Mouse (Mus musculus) C2C12 (cell line): ENCODE data around the gene Fstl1. TPM values are rescaled to one million over a fixed set of nuclear protein-coding genes. Genes with fewer than 3 reads are reported as not detected.

Experiments
- H3K27me3 ChIP-seq: one replicate; pipeline ENCODE4 v1.6.1; 2011; ENCODE audit not compliant: control insufficient read depth, insufficient read depth, insufficient read length
- H3K36me3 ChIP-seq: one replicate; pipeline ENCODE4 v1.6.1; 2011; ENCODE audit not compliant: control insufficient read depth, insufficient read depth
- H3K4me3 ChIP-seq: one replicate; pipeline ENCODE4 v1.5.1; 2011; ENCODE audit warnings: mild to moderate bottlenecking, control low read depth; ENCODE audit not compliant: poor library complexity, insufficient read depth, severe bottlenecking
- H3K79me2 ChIP-seq: one replicate; pipeline ENCODE4 v1.6.1; 2011; ENCODE audit not compliant: control insufficient read depth, insufficient read depth
- H3K79me3 ChIP-seq: one replicate; pipeline ENCODE4 v1.6.1; 2011; ENCODE audit warnings: low read depth, control low read depth
- H3ac ChIP-seq: one replicate; pipeline ENCODE3; 2011; ENCODE audit warnings: low read depth; ENCODE audit not compliant: control insufficient read depth, insufficient read length
- CEBPB ChIP-seq: IDR thresholded peaks from one replicate; pipeline ENCODE4 v1.6.1; 2011; ENCODE audit warnings: low read depth, mild to moderate bottlenecking, control low read depth, moderate library complexity
- CTCF ChIP-seq: IDR thresholded peaks from one replicate; pipeline ENCODE4 v1.5.1; 2011; ENCODE audit not compliant: control insufficient read depth, insufficient read depth, insufficient read length
- FOSL1 ChIP-seq: IDR thresholded peaks from one replicate; pipeline ENCODE4 v1.8.0; 2011; ENCODE audit warnings: mild to moderate bottlenecking, low read length; ENCODE audit not compliant: poor library complexity, insufficient read depth, severe bottlenecking
- MAX ChIP-seq: IDR thresholded peaks from one replicate; pipeline ENCODE4 v1.6.1; 2011; ENCODE audit warnings: mild to moderate bottlenecking, control low read depth
- MYOD1 ChIP-seq: IDR thresholded peaks from one replicate; pipeline ENCODE4 v1.6.1; 2011; ENCODE audit warnings: low read depth; ENCODE audit not compliant: control insufficient read depth, insufficient read length
- MYOG ChIP-seq: IDR thresholded peaks from one replicate; pipeline ENCODE4 v1.6.1; 2011; ENCODE audit not compliant: control insufficient read depth, insufficient read length; ENCODE audit errors: extremely low read depth
- USF1 ChIP-seq: IDR thresholded peaks from one replicate; pipeline ENCODE4 v1.6.1; 2011; ENCODE audit warnings: low read depth, mild to moderate bottlenecking, control low read depth, moderate library complexity
- polyA plus RNA-seq: library from polyadenylated mRNA; unstranded; fragments of >200 nt; fragmentation: generic; extraction: Trizol; gene quantifications from one replicate; pipeline ENCODE4 v1.2.1, GENCODE M21; 2012; ENCODE audit warnings: missing spikeins

The Fstl1 gene
- polyA plus RNA-seq, 1 experiment, result 153 TPM

DNA sequence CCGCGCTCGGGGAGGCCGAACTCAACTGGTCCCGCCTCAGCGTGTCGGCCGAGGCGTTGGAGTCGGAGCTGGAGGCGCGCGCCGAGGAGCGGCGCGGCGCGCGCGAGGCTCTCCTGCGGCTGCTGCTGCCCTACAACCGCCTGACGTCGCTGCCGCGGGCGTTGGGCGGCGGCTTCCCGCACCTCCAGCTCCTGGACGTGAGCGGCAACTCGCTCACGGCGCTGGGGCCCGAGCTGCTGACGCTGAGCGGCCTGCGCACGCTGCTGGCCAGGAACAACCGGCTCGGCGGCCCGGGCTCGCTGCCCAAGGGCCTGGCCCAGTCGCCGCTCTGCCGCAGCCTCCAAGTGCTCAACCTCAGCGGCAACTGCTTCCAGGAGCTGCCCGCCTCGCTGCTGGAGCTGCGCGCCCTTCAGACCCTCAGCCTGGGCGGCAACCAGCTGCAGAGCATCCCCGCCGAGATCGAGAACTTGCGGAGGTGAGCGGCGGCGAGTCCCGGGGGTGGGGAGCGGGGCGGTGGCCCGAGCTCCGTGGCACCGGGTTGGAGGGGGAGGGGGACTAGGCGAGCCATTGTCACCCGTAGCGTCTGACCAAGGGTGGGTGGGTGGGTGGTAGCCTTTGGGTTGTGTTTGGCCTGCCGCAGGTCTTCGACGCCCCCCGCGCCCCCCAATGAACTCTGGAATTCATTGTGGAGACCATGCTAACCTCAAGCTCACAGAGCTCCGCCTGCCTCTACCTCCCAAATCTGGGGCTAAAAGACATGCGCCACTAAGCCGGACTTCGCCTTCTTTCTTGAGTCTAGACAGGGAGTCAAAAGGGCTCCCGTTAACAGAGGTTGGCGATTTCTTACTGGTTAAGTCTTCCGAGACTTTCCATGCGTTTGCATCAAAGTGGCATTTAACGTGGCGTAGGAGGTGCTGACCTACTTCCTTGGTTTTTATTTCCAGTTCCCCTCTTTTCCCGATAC is 92.1 kb downstream of the Fstl1 start:
- Histone ChIP-seq H3K36me3 (peaks cover 15% of the 10 kb centered on the region), H3K27me3 (no peaks in the 10 kb centered on the region), H3K4me3 (peak overlapping the region; percentile 73), H3K79me3 (peaks cover 48% of the 10 kb centered on the region), H3K79me2 (peaks cover 56% of the 10 kb centered on the region), H3ac (peak overlapping the region; percentile 90)
- TF ChIP-seq MAX (no peak), MYOD1 (no peak), FOSL1 (no peak), MYOG (no peak), CTCF (no peak), CEBPB (no peak), USF1 (no peak)

DNA sequence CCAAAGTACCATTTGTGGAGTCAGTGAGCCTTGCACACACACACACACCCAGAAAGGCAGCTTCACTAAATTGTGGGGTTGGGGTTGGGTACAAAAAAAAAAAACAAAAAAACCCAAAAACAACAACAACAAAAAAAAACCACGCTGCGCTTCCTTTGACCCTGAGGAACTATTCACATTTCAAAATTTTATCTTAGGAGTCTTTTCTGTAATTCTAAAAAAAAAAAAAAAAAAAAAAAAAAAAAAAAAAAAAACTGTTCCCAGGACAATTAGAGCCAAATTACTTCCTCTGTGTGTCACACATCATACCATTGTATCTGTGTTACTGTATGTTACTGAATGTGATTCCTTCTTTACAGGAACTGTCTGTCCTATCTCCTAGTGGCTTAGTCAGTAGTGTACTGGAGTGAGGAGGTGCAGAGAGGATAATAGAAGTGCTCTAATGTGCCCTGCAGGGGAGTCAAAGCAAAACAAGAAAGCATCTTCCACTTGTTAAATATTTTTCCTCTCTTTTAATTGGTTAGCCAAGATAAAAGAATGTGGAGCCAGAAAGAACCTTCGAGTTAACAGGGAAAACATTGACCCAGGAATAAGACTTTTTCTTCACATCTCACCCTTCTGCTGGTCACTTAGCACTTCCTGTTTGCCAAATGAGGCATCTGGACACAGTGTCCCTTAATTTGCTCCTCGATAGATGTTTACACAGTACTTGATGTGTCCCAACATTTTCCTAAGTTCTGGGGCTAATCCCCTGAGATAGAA is 93.0 kb downstream of the Fstl1 start:
- H3K27me3 ChIP-seq, result no peaks in the 10 kb centered on the region
- H3K79me2 ChIP-seq, result peaks cover 64% of the 10 kb centered on the region
- peak overlapping the region; percentile 90 for H3ac ChIP-seq
- peaks cover 57% of the 10 kb centered on the region for H3K79me3 ChIP-seq
- peak overlapping the region; percentile 73 for H3K4me3 ChIP-seq
- H3K36me3 ChIP-seq, result peaks cover 15% of the 10 kb centered on the region
- TF ChIP-seq CTCF, result no peak
- TF ChIP-seq MAX, result no peak
- no peak for TF ChIP-seq USF1
- TF ChIP-seq MYOG, result no peak
- no peak for TF ChIP-seq FOSL1
- TF ChIP-seq CEBPB, result no peak
- no peak for TF ChIP-seq MYOD1

DNA sequence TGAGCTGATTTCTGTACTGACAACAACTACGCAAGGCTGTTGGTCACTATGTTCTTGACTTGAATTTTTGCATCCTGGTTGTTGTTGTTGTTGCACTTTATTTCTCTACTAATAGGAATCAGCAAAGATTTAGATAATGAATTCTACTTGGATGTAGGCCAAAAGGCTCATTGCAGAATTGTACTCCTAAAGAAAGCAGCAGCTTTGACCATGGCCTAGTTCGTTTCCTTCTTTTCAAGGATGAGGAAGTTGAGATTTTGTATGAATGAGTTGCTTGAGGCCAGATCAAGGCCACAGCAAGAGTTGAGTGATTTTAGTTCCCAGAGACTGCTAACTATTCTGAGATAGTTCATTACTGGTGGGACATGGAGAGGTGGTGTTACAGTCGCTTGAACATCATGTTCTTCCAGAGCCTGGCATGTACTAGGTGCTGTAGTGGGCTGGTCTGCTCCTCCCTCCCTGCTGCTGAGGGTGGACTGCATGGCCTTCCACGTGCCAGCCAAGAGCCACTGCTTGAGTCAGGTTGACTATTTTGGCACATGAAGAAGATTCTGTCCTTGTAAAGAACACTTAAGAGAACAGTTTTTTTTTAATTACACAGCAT is 94.5 kb downstream of the Fstl1 start:
- peaks cover 69% of the 10 kb centered on the region for H3K79me3 ChIP-seq
- H3K4me3 ChIP-seq, result no peak overlapping the region
- no peaks in the 10 kb centered on the region for H3K27me3 ChIP-seq
- no peak overlapping the region for H3ac ChIP-seq
- no peak for TF ChIP-seq FOSL1
- no peak for TF ChIP-seq CTCF
- no peak for TF ChIP-seq USF1
- TF ChIP-seq CEBPB, result no peak
- TF ChIP-seq MYOG, result no peak
- TF ChIP-seq MAX, result no peak
- TF ChIP-seq MYOD1, result no peak
- peaks cover 21% of the 10 kb centered on the region for H3K36me3 ChIP-seq
- peaks cover 80% of the 10 kb centered on the region for H3K79me2 ChIP-seq

DNA sequence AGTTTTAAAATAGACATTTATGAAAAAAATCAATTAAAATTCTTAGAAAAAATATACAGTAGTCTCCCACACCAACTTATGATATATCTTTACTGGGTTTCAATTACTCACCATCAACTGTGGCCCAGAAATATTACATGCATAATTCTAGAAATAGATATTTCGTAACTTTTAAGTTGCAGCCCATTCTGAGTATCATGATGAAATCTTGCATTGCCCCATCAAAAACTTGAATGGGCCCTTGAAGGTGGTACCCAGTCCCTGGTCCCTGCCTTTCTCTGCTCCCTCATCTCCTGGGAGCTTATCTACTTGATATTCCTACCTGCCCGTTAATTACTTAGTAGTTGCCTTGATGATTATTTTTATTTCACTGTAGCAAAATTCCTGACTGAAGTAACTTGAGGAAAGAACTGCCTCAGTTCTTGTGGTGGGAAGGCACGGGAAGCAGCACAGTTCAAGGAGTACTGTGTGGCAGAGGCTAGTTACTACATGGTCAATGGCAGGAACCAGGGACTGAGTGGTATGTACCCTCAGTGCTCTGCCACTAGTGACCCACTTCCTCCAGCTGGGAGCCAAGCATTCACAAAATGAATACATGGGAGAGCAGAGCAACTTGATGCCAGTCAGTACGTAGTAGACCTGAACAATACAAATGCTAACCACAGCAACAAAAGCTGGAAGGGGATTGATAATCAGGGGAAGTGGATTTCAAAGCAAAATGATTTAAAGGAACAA is 98.0 kb downstream of the Fstl1 start:
- no peak overlapping the region for H3ac ChIP-seq
- peaks cover 50% of the 10 kb centered on the region for H3K36me3 ChIP-seq
- no peaks in the 10 kb centered on the region for H3K27me3 ChIP-seq
- H3K79me3 ChIP-seq, result peaks cover 94% of the 10 kb centered on the region
- no peak for TF ChIP-seq USF1
- no peak for TF ChIP-seq CEBPB
- TF ChIP-seq CTCF, result no peak
- TF ChIP-seq MYOG, result no peak
- no peak for TF ChIP-seq FOSL1
- peaks cover 100% of the 10 kb centered on the region for H3K79me2 ChIP-seq
- H3K4me3 ChIP-seq, result no peak overlapping the region

DNA sequence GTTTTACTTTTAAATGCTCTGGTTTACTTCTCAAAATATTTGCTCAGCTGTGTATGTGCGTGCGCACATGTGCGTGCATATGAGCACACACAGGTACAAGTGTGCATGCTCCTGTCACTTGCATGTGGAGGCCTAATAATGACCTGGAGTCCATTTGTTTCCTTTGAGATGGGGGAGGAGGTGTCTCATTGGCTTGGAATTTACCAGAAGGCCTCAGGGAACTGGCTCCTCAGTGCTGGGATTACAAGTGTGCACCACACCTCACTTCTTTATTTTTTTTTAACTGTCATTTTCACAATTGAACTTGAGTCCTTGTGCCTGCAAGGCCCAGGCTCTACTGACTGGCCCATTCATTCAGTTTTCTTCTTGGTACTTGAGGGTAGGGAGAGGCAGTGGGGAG is 100.7 kb downstream of the Fstl1 start:
- Histone ChIP-seq H3K27me3 (no peaks in the 10 kb centered on the region), H3K4me3 (no peak overlapping the region), H3K36me3 (peaks cover 61% of the 10 kb centered on the region), H3ac (no peak overlapping the region), H3K79me2 (peaks cover 92% of the 10 kb centered on the region), H3K79me3 (peaks cover 73% of the 10 kb centered on the region)
- TF ChIP-seq MYOG (no peak), CTCF (no peak), MYOD1 (no peak), FOSL1 (no peak), CEBPB (no peak), MAX (no peak), USF1 (no peak)
